Mouse (Mus musculus): ENCODE measurements around the gene Rrp12.
"Not testable (repeated sequence)": the region's sequence is repeated elsewhere in the genome, so short reads cannot be mapped to it uniquely, and the experiment has no call there.

Gene Rrp12

GRCm38 (mm10) chr19:41895460-41896318, at the start of gene Rrp12:
Gene Rrp12, minus strand, starts transcription at chr19:41896173.
- peak; percentile 92 for DNase-seq

DNA sequence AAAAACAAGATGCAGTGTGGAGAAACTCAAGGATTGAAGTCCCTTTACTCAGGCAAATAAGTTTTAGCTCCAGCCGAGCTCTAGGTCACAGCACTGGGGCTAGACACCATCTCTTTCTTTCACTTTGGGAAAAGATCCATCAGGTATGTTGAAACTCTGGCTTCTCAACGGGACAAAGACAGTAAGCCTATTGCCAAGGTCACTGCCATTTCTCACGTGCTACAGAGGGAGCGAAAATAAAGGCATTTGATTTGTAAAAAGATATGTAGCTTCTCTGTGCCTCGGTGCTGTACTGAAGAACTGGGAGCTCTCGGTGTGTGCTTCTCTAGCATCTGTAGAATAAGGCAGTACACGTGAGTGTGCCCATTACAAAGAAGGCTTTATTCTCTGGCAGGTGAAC, 47.9 kb upstream of the Rrp12 start:
- no peak for DNase-seq

DNA sequence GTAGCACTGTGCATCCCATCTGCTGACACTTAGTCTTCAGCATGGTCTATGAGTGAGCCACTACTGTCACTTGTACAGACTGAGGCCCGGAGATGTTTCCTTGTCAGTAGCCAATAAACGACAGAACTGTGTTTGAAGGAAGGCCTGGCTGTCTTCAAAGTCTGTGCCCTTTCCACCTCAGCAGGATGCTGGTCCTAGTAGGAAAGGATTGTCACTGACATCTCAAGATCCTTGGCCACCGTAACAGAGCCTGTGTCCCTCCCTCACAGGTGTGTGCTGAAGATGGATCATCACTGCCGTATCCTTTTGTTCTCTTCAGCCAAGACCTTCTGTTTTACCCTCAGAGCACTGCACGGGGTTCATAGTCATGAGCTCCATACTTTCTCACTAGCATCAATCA, 42.6 kb upstream of the Rrp12 start:
- DNase-seq: no peak

GRCm38 (mm10) chr19:41935921-41936320, 39.9 kb upstream of the Rrp12 start:
- no peak for DNase-seq

DNA sequence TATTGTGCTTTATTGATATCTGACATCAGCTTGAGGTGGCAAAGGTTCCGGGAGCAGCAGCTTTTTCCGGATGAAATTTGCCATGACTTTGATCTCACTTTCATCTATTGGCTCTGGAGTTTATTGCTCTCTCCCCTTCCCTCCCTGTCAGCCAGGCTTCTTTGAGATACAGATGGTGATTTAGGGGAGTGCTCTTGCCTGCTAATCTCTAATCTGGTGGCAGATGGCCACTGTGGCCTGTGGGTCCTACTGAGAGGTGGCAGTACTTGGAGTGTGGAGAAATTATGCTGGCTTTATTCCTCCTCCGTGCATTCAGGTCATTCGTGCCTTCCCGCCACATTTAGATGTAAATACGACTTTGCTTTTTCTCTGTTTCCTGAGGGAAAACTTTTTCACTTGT, 38.2 kb upstream of the Rrp12 start:
- no peak for DNase-seq

DNA sequence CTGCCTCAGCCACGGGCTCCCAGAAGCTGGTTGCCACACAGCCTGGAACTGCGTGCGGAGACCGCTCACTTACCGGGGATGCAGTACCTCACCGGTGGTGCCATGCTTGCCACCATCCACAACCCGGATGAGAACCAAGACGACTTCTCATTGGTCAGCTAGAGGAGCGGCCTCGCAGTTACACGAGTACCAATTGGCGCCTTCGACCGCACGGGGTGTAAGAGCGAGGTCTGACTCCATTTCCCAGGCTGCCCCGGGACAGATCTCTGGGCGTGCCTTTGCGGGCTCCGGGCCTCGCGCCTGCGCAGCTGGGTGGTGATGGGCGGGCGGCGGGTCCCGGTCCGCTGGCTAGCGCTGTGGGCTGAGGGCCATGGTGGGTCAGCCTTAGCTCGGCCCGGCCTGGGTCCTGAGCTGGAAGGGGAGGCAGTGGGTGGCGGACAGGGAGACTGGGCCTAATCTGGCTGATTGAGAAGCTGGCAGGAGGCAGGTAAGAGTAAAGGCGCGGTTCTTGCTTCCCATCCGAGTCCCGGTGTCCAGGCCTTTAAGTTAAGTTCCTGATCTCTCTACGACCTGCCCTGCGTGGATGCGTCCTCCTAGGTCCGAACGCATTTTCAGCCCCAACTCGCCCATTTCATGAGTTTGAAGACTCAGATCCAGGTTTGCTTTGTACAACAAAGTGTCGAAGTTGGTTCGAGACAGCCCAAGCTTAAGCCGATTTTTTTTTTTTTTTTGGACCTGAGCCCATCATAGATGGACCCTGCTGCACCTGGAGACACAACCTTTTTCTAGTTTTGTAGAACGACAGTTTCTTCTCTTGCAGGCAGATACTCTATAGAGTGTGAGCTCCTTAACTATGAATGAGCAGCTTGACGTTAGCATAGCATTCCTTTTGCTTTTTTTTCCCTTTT, 37.5 kb upstream of the Rrp12 start, which contains the start of the genes Exosc1 and Zdhhc16:
Gene Exosc1, minus strand, starts transcription at position 245 of the 908 bp plus-strand sequence.
Gene Zdhhc16, plus strand, starts transcription at position 302 of the 908 bp plus-strand sequence.
- DNase-seq: peak; percentile 99

DNA sequence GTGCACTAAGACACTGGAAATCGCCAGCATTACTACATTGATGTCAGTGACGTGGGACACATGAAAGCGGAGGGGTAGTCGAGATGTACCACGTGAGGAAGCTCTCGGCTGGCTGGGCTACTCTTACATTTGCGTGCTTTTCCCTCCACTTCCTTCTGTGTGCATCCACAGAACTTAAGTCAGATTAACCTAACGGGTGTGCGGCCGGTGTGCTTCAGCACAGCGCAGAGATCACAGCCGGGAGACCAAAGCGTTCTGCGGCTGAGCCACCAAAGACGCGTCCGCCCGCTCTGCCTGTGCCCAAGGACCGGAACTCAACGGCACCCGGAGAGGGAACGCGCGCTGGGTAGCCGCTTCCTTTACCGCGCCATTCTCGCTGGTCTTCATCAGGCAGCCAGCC, 36.7 kb upstream of the Rrp12 start:
- no peak for DNase-seq

DNA sequence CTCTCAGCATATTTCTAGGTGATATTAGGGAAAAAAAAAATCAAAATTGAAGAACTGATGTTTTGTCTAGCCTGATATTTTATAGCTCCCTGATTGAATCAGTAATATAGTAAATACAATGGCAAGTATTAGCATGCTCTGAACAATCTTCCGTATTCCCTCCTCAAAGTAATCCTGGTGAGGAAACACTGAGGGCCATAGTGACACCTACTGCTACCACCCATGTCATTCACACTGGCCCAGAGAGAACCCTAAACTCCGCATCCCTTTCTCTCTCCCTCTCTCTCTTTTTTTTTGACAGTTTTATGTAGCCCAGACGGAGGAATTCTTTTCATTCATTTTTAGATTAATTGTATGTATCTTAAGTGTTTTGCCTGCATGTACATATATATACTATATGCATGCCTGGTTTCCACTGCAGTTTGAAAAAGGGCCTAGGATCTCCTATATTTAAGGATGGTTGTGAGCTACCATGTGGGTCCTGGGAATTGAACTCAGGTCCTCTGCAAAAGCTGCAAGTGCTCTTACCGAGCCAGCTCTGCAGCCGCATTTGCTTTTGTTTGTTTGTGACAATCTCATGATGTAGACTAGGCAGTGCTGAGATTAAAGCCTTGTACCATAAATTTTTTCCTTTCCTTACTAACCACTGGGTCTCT, 24.6 kb upstream of the Rrp12 start:
- no peak for DNase-seq

GRCm38 (mm10) chr19:41919471-41919870, 23.5 kb upstream of the Rrp12 start:
- no peak for DNase-seq

DNA sequence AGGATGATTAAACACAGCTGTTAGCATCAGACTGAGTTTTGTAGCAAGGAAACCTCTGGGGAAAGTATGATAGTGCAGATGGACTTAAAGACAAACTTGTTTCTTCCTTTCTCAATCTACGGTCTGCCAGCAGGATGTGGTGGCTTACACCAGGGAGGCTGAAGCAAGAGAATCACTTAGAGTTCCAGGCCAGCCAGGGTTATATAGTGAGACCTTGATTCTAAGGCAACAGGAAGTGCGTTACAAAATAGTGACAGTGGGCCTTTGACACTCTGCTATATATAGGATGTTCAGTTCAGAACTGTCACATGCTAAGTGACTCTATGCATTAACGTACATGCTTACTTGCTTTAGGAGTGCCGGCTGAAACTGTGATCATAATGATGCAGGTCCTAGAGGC, 20.9 kb upstream of the Rrp12 start:
- no peak for DNase-seq

DNA sequence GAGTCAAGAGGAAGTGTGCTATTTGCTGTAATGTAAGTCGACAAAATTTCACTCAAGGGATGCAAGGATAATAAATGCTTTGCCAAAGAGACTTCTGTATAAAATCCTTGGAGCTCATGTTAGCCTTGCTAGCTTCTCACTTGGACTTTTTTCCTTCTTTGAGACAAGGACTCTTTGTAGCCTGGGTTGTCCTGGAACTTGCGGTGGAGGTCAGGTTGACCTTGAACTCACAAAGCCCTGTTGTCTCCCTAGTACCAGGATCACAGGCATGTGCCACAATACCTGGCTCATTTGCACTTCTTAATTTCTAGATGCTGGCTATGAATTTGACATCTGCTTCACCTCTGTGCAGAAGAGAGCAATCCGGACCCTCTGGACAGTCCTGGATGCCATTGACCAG, 19.3 kb upstream of the Rrp12 start:
- DNase-seq: no peak

DNA sequence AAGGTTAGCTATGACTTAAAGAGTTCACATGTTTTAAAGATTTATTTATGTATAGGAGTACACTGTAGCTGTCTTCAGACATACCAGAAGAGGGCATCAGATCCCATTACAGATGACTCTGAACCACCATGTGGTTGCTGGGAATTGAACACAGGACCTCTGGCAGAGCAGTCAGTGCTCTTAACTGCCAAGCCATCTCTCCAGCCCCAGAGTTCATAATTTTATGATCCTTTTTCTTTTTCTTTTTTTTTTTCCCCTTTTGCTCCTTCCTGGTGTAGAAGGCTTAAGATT, 18.6 kb upstream of the Rrp12 start:
- DNase-seq: not testable (repeated sequence)

DNA sequence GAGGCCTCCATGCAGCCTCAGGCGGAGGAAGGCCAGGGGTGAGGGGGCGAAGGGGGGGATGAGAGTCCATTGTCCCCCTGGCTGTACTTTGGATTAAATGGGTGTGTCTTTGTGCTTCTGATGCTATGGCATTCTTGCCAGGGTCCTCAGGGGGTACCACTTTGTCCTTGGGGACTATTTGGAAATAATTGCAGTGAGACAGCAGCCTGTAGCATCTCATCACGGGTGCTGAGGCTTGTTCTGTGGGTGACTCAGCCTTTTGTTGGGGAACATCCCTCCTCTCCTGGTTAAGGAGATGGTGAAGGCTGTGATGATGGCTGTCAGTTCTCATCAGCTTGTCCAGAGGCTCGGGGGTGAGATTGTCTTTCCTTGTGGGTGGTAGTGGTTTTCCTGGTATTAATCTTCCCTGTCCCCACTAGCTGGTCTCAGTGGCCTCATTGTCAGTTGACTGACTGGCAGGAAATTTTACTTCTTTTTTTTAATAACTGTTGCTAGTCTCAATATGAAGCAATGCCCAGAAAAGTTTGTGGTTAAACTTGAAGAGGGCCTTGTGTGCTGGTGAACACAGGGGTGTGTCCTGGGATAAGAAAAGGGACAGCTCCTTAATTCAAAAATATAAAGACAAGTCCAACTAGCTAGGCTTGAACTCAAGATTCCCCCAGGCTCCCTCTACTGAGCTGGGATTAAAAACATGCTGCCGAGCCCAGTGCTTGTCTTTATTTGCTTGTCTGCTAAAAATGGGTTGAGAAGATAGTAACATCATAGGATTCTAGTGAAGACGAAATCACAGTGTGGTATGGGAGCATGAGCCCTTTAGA, 18.0 kb upstream of the Rrp12 start:
- no peak for DNase-seq

DNA sequence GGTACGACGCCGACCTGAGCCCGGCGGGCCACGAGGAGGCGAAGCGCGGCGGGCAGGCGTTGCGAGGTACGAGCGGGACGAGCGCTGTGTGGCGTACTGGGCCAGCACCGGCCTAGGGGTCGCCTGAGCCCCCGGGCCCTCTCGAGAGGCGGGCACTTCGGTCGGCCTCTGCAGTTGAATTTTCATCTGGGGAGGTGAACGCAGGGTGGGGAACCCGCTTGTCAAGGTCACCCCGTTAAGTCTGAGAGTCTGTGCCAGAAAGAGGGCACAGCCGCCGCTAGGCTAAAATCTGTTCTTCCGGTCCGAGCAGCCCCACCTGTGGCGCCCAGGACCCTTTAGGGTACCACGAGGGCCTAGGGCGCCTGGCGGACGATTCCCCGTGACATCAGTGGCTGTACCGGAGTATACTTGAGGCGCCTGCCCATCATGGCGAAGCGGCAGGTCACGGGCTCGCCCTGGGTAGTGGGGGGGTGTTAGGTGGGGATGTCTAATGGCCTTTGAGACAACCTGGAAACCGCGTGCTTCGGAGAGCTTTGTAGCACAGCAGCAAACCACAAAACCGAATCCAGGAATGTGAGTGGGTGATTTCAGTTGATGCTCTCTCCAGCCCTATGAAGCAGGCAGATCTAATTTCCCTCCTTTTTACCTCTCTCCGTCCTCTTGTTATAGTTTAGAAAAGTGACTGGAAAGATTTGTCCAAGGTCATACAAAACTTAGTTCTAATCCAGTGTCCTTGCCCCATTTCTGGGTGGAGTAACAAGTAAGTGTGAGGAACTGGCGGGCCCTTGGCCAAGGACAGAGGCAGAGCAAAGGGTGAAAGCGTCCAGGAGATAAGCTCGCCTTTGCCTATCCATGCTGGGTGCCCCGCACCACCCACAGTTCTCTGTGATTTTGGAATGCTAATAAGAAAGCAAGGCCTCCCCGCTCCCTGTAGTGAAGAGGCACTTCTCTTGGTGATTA, 16.4 kb upstream of the Rrp12 start:
- DNase-seq: peak; percentile 73

DNA sequence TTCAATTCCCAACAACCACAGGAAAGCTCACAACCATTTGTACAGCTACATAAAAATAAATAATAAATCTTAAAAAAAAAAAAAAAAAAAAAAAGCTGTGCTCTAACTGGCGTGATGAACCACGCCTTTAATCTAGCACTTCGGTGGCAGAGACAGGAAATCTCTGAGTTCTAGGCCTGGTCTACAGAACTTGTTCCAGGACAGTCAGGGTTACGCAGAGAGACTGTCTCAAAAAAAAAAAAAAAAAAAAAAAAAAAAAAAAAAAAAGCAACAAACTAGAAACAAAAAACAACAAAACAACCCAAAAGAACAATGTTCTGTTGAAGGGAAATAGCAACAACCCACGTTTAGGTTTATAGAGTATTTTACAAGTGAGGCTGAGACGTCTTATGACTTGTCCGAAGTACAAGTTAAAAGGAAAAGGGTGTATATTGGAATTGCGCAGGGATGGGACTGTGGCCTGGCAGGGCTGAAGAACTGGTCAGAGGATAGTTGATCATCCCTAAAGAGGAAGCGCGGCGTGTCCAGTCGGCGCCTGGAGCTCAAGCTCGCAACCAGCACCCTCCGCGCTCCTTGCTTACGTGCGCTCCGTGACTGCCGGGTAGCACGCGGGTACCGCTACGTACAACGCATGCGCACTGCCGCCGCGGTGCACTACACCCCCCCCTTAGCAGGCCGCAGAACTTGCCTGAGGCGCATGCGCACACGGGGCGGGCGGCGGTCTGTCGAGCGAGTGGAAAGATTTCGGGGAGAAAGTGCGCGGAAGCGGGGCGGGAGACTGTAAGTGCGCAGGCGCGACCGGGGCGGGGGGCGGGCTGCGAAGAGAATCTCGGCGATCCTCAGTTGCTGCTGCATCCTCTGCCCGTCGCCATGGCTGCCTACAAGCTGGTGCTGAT, 15.5 kb upstream of the Rrp12 start, which contains the start of gene Pgam1:
Gene Pgam1, plus strand, starts transcription at position 746 of the 896 bp plus-strand sequence.
- DNase-seq: peak; percentile 96

DNA sequence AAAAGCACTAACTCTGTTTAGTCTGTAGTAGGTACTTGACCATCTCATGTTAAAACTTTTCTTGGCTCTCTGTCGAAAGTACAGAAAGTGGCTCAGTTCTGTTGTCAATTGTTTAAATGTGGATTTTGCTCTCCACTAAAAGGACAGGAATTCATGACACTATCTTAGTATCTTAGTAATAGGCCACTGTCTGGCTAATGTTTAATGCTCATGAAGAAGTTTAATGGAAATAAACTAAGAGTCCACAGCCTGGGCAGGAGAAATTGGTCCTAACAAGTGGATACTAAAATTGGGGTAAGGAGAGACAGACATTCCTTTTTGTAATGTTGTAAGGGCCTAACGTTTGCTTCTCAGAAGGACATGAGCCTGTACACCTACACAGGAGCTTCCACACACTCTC, 14.4 kb upstream of the Rrp12 start:
- DNase-seq: no peak

DNA sequence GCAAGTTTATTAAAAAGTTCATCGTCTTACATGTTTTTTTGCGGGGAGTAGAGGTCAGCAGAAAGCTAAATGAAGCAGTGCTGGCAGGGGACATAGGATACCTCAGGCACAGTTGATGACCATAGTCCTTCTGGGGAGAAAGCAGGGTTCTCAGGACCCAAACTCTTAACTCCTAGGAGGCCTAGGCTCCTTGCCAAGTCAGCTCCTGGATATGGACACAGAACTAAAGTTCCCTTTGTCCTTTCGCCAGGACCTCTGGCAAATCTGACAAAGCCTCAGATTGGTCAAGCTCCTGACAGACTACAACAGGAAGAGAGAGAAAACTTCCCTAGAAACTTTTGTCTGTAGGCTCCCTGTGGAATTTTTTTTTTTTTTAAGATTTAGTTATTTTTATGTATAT, 12.8 kb upstream of the Rrp12 start:
- no peak for DNase-seq

GRCm38 (mm10) chr19:41907079-41907760, 11.2 kb upstream of the Rrp12 start:
- no peak for DNase-seq

DNA sequence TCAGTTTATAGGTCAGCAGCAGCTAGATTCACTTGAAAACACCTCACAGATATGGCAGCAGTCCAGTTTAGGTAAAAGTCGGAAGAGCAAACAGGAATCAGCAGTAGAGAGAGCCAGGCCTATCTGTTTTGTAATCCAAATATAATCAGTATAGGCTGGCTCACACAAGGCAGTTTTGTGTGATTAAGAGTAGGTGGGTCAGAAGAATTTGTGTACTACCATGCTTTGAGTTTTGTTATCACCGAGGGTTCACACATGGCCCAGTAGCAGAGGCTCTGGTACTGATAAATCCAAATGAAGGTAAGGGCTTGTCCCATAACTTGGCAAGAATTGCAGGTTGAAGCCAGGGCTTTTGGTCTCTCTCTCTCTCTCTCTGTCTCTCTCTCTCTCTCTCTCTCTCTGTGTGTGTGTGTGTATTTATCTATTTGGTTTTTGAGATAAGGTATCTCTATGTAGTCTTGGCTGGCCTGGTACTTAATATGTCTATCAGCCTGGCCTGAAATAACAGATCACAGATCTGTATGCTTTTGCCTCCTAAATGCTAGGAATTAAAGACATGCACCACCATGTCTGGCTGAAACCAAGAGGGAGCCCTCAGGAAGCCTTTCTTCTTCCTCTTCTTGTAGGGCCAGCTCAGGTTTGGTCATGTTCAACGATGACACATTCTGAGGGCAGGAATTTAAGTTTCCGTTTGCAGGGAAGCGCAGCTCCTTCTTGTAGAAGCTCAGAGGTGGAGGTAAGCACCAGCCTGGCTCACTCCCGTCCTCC, 10.5 kb upstream of the Rrp12 start:
- no peak for DNase-seq
